Mouse (Mus musculus): Measurements from ENCODE around the gene Ccdc63.

Gene Ccdc63

GRCm38 (mm10) chr5:122081471-122081870 is 59.2 kb downstream of the Ccdc63 start:
- no peak for DNase-seq

- DNase-seq, result peak in 1 of 2 experiments; percentile 35
Measured at GRCm38 (mm10) chr5:122080930-122081329, 59.7 kb downstream of the Ccdc63 start.

GRCm38 (mm10) chr5:122079796-122080195 is 60.8 kb downstream of the Ccdc63 start:
- no peak for DNase-seq

- no peak for DNase-seq
Measured at GRCm38 (mm10) chr5:122077244-122077643, 63.4 kb downstream of the Ccdc63 start.

GRCm38 (mm10) chr5:122075736-122076135 is 64.9 kb downstream of the Ccdc63 start:
- DNase-seq, result no peak

GRCm38 (mm10) chr5:122071997-122072396 is 68.6 kb downstream of the Ccdc63 start:
- no peak for DNase-seq

GRCm38 (mm10) chr5:122070963-122071800 is 69.4 kb downstream of the Ccdc63 start:
- peak; percentile 15 to 53 for DNase-seq

- DNase-seq, result no peak
Measured at GRCm38 (mm10) chr5:122068563-122068962, 72.1 kb downstream of the Ccdc63 start.

- no peak for DNase-seq
Measured at GRCm38 (mm10) chr5:122063204-122063933, 77.3 kb downstream of the Ccdc63 start.

GRCm38 (mm10) chr5:122062479-122062878 is 78.1 kb downstream of the Ccdc63 start:
- no peak for DNase-seq

GRCm38 (mm10) chr5:122060767-122061333 is 79.8 kb downstream of the Ccdc63 start:
- no peak for DNase-seq

- peak; percentile 66 to 75 for DNase-seq
Measured at GRCm38 (mm10) chr5:122059060-122060017, 81.3 kb downstream of the Ccdc63 start.

Data from kidney, postnatal 25 days (tissue).